Mouse (Mus musculus) MEL (cell line): ENCODE results near the gene Sept5. TPM values are rescaled to one million over a fixed set of nuclear protein-coding genes. Genes with fewer than 3 reads are reported as not detected.

ENCODE experiments used
- DNase-seq: peaks from one replicate; pipeline ENCODE4 v3.0.0; 2011; ENCODE audit warnings: low read depth, low spot score
- H3K27ac ChIP-seq: 2 replicates; pipeline ENCODE4 v1.5.1; 2012; ENCODE audit warnings: low read depth, mild to moderate bottlenecking, control low read depth, low read length, moderate library complexity; ENCODE audit not compliant: control insufficient read depth
- H3K27me3 ChIP-seq, 2 experiments: fragments of 150-350 bp in 1 of 2; sonication (generic) in 1 of 2; 2 replicates each; pipeline ENCODE4 v1.6.1; 2012; ENCODE audit warnings: low read length in 2 of 2, mild to moderate bottlenecking in 2 of 2, improper control_type of control experiment in 1 of 2, moderate library complexity in 1 of 2; ENCODE audit not compliant: insufficient read depth in 2 of 2, control insufficient read depth in 1 of 2
- H3K36me3 ChIP-seq, 2 experiments: 2 replicates each; pipeline ENCODE4 v1.6.1; 2012 to 2014; ENCODE audit warnings: low read length in 2 of 2, improper control_type of control experiment in 1 of 2, inconsistent platforms in 1 of 2, mild to moderate bottlenecking in 1 of 2; ENCODE audit not compliant: insufficient read depth in 2 of 2, control insufficient read depth in 1 of 2
- H3K4me1 ChIP-seq, 2 experiments: fragments of 150-350 bp in 1 of 2; sonication (generic) in 1 of 2; 2 replicates each; pipeline ENCODE4 v1.6.1; 2012; ENCODE audit warnings: low read length in 2 of 2, improper control_type of control experiment in 1 of 2, mild to moderate bottlenecking in 1 of 2; ENCODE audit not compliant: insufficient read depth in 2 of 2, control insufficient read depth in 1 of 2
- H3K4me3 ChIP-seq, 2 experiments: fragments of 150-350 bp in 1 of 2; sonication (generic) in 1 of 2; 2 replicates each; pipeline ENCODE4 v1.5.1; 2012; ENCODE audit warnings: low read depth in 2 of 2, low read length in 2 of 2, mild to moderate bottlenecking in 2 of 2, moderate library complexity in 2 of 2, control low read depth in 1 of 2, improper control_type of control experiment in 1 of 2; ENCODE audit not compliant: control insufficient read depth in 1 of 2, insufficient read depth in 1 of 2
- H3K79me2 ChIP-seq: 2 replicates; pipeline ENCODE4 v1.6.1; 2012; ENCODE audit warnings: mild to moderate bottlenecking, low read length, moderate library complexity; ENCODE audit not compliant: control insufficient read depth, poor library complexity, insufficient read depth
- H3K9ac ChIP-seq: 2 replicates; pipeline ENCODE4 v1.6.1; 2012; ENCODE audit warnings: low read depth, mild to moderate bottlenecking, control low read depth, low read length, moderate library complexity; ENCODE audit not compliant: control insufficient read depth, poor library complexity, severe bottlenecking
- H3K9me3 ChIP-seq: fragments of 150-350 bp; sonication (generic); replicated peaks from 2 replicates; pipeline ENCODE4 v1.6.1; 2012; ENCODE audit warnings: mild to moderate bottlenecking, low read length, improper control_type of control experiment, moderate library complexity; ENCODE audit not compliant: insufficient read depth
- BHLHE40 ChIP-seq: IDR thresholded peaks from 2 replicates; pipeline ENCODE4 v1.6.1; 2012; ENCODE audit warnings: low read depth, mild to moderate bottlenecking, inconsistent platforms, low read length, improper control_type of control experiment, borderline replicate concordance
- CHD1 ChIP-seq: IDR thresholded peaks from 2 replicates; pipeline ENCODE4 v1.6.1; 2012; ENCODE audit warnings: low read depth, mild to moderate bottlenecking, inconsistent platforms, low read length, improper control_type of control experiment
- CTCF ChIP-seq, 3 experiments: IDR thresholded peaks in 2 of 3; conservative IDR thresholded peaks in 1 of 3; 2 replicates each; pipeline ENCODE4 v1.5.1; 2011 to 2012; ENCODE audit warnings: low read length in 3 of 3, low read depth in 2 of 3, mild to moderate bottlenecking in 2 of 3, improper control_type of control experiment in 1 of 3, inconsistent platforms in 1 of 3, mixed read lengths in 1 of 3, moderate library complexity in 1 of 3; ENCODE audit not compliant: control insufficient read depth in 1 of 3, insufficient read depth in 1 of 3, poor library complexity in 1 of 3, severe bottlenecking in 1 of 3
- E2F4 ChIP-seq: IDR thresholded peaks from 2 replicates; pipeline ENCODE4 v1.6.1; 2011; ENCODE audit warnings: low read depth, low read length, improper control_type of control experiment, borderline replicate concordance
- EP300 ChIP-seq, 2 experiments: IDR thresholded peaks; 2 replicates each; pipeline ENCODE4 v1.6.1; 2011; ENCODE audit warnings: improper control_type of control experiment in 2 of 2, low read length in 2 of 2, low read depth in 1 of 2, mild to moderate bottlenecking in 1 of 2
- GATA1 ChIP-seq: IDR thresholded peaks from 2 replicates; pipeline ENCODE4 v1.6.1; 2011; ENCODE audit warnings: low read depth, low read length, improper control_type of control experiment
- KAT2A ChIP-seq: conservative IDR thresholded peaks from 2 replicates; pipeline ENCODE4 v1.6.1; 2012; ENCODE audit warnings: low read depth, low read length, improper control_type of control experiment, inconsistent platforms
- MAZ ChIP-seq: IDR thresholded peaks from 2 replicates; pipeline ENCODE4 v1.6.1; 2012; ENCODE audit warnings: low read depth, mild to moderate bottlenecking, inconsistent platforms, low read length, improper control_type of control experiment
- MEF2A ChIP-seq: IDR thresholded peaks from 2 replicates; pipeline ENCODE4 v1.6.1; 2014; ENCODE audit warnings: low read depth, mild to moderate bottlenecking, inconsistent platforms, low read length, improper control_type of control experiment; ENCODE audit not compliant: poor library complexity, insufficient replicate concordance, severe bottlenecking; ENCODE audit errors: extremely low read depth
- MYB ChIP-seq: IDR thresholded peaks from 2 replicates; pipeline ENCODE4 v1.6.1; 2011; ENCODE audit warnings: mild to moderate bottlenecking, low read depth, low read length, improper control_type of control experiment
- NRF1 ChIP-seq: IDR thresholded peaks from 2 replicates; pipeline ENCODE4 v1.6.1; 2014; ENCODE audit warnings: low read depth, mild to moderate bottlenecking, inconsistent platforms, low read length, improper control_type of control experiment, moderate library complexity; ENCODE audit not compliant: poor library complexity, insufficient read depth, severe bottlenecking
- POLR2AphosphoS2 ChIP-seq: IDR thresholded peaks from 2 replicates; pipeline ENCODE4 v1.6.1; 2011; ENCODE audit warnings: low read length, improper control_type of control experiment
- POLR2AphosphoS5 ChIP-seq: IDR thresholded peaks from 2 replicates; pipeline ENCODE4 v1.6.1; 2012; ENCODE audit warnings: low read depth, borderline replicate concordance, mild to moderate bottlenecking, inconsistent platforms, low read length, moderate library complexity, mixed read lengths
- RAD21 ChIP-seq: IDR thresholded peaks from 2 replicates; pipeline ENCODE4 v1.6.1; 2011; ENCODE audit warnings: mild to moderate bottlenecking, low read depth, low read length, improper control_type of control experiment
- RCOR1 ChIP-seq: IDR thresholded peaks from 2 replicates; pipeline ENCODE4 v1.6.1; 2012; ENCODE audit warnings: low read depth, mild to moderate bottlenecking, inconsistent platforms, low read length, improper control_type of control experiment
- SMC3 ChIP-seq: IDR thresholded peaks from 2 replicates; pipeline ENCODE4 v1.6.1; 2011; ENCODE audit warnings: low read depth, low read length, improper control_type of control experiment
- TAL1 ChIP-seq: IDR thresholded peaks from 2 replicates; pipeline ENCODE4 v1.6.1; 2012; ENCODE audit warnings: mild to moderate bottlenecking, inconsistent platforms, low read length, moderate library complexity, mixed read lengths
- TCF12 ChIP-seq: IDR thresholded peaks from 2 replicates; pipeline ENCODE4 v1.6.1; 2014; ENCODE audit warnings: low read depth, mild to moderate bottlenecking, inconsistent platforms, low read length, improper control_type of control experiment, moderate library complexity
- USF1 ChIP-seq: IDR thresholded peaks from 2 replicates; pipeline ENCODE4 v1.6.1; 2014; ENCODE audit warnings: low read depth, mild to moderate bottlenecking, inconsistent platforms, low read length, improper control_type of control experiment, moderate library complexity
- USF2 ChIP-seq, 2 experiments: IDR thresholded peaks; 2 replicates each; pipeline ENCODE4 v1.6.1; 2011 to 2012; ENCODE audit warnings: improper control_type of control experiment in 2 of 2, low read length in 2 of 2, borderline replicate concordance in 1 of 2, inconsistent platforms in 1 of 2, low read depth in 1 of 2, mild to moderate bottlenecking in 1 of 2; ENCODE audit not compliant: insufficient read depth in 1 of 2
- ZKSCAN1 ChIP-seq: IDR thresholded peaks from 2 replicates; pipeline ENCODE4 v1.6.1; 2012; ENCODE audit warnings: low read depth, mild to moderate bottlenecking, inconsistent platforms, low read length, improper control_type of control experiment, moderate library complexity
- ZNF384 ChIP-seq: IDR thresholded peaks from 2 replicates; pipeline ENCODE4 v1.6.1; 2012; ENCODE audit warnings: low read depth, mild to moderate bottlenecking, inconsistent platforms, low read length, improper control_type of control experiment
- polyA plus RNA-seq, 2 experiments: library from polyadenylated mRNA; stranded (reverse) in 1 of 2; unstranded in 1 of 2; fragments of >175 nt in 1 of 2; fragments of >200 nt in 1 of 2; gene quantifications; 2 replicates each; pipeline versions ENCODE4 v1.2.1 to v1.2.4; 2012; ENCODE audit warnings: low replicate concordance in 2 of 2, low read depth in 1 of 2; ENCODE audit not compliant: insufficient read length in 2 of 2, insufficient read depth in 1 of 2, missing spikeins in 1 of 2
- total RNA-seq: library from RNA; depleted of rRNA; stranded (reverse); fragments of 300-350 nt; gene quantifications from 2 replicates; pipeline ENCODE4 v1.2.3, GENCODE M21; 2012

Sept5 gene
- total and polyA plus RNA-seq, 3 experiments, result 7.4 to 29.3 TPM; not detected in 1

GRCm38 (mm10) chr16:18642897-18643296 lies 13.1 kb upstream of the Sept5 start:
- TF ChIP-seq RCOR1 (no peak), TAL1 (no peak), RAD21 (no peak), MEF2A (no peak), MAZ (no peak), E2F4 (no peak), MYB (no peak), POLR2AphosphoS5 (no peak), ZKSCAN1 (no peak), NRF1 (no peak), SMC3 (no peak), KAT2A (no peak), POLR2AphosphoS2 (no peak), TCF12 (no peak)
- Histone ChIP-seq H3K9ac (no peak overlapping the region), H3K27ac (no peak overlapping the region), H3K9me3 (no peaks in the 10 kb centered on the region), H3K36me3 (no peaks in the 10 kb centered on the region), H3K27me3 (peaks cover 0 to 12% of the 10 kb centered on the region in 2 experiments), H3K79me2 (no peaks in the 10 kb centered on the region), H3K4me1 (no peaks in the 10 kb centered on the region), H3K4me3 (no peak overlapping the region)
- DNase-seq, result no peak

- TF ChIP-seq USF1 (no peak), GATA1 (no peak), ZNF384 (no peak), EP300 (IDR thresholded peaks at IDR 0.05; ENCODE audit: low read depth in 1 of 2, low read length in 2 of 2) (no peak), CTCF (IDR thresholded peaks at IDR 0.05 in 2 of 3, conservative IDR thresholded peaks at IDR 0.05 in 1 of 3; ENCODE audit: control insufficient read depth in 1 of 3, insufficient read depth in 1 of 3, low read depth in 2 of 3, low read length in 3 of 3, poor library complexity in 1 of 3, severe bottlenecking in 1 of 3) (no peak), BHLHE40 (no peak), CHD1 (no peak), USF2 (IDR thresholded peaks at IDR 0.05; ENCODE audit: borderline replicate concordance in 1 of 2, insufficient read depth in 1 of 2, low read depth in 1 of 2, low read length in 2 of 2) (no peak), MAZ (no peak)
- Histone ChIP-seq H3K9me3 (no peaks in the 10 kb centered on the region), H3K27me3 (peaks cover 0 to 12% of the 10 kb centered on the region in 2 experiments), H3K4me1 (no peaks in the 10 kb centered on the region), H3K4me3 (no peak overlapping the region), H3K36me3 (no peaks in the 10 kb centered on the region), H3K27ac (no peak overlapping the region), H3K9ac (no peak overlapping the region), H3K79me2 (no peaks in the 10 kb centered on the region)
- DNase-seq, result no peak
Measured at GRCm38 (mm10) chr16:18642291-18642690, 12.5 kb upstream of the Sept5 start.
